Mouse (Mus musculus) spleen, adult 2 months (tissue): Measurements from ENCODE around the gene Prss33.
A peak's percentile ranks its signal among the peaks of the same experiment; 100 is the strongest.

Experiments used
- CTCF ChIP-seq: fragments of 200-500 bp; IDR thresholded peaks from 2 replicates; pipeline ENCODE4 v1.5.1; 2011; ENCODE audit warnings: mild to moderate bottlenecking, inconsistent platforms; ENCODE audit not compliant: insufficient read depth, insufficient read length, insufficient replicate concordance; ENCODE audit errors: extremely low read depth
- POLR2A ChIP-seq: fragments of 200-500 bp; IDR thresholded peaks from 2 replicates; pipeline ENCODE4 v1.6.1; 2011; ENCODE audit warnings: low read depth, low read length, inconsistent platforms

- TF ChIP-seq POLR2A, result peak; percentile 11; the same call in 1 of the 2 replicates
- TF ChIP-seq CTCF, result peak; percentile 21; the same call in 1 of the 2 replicates
Observed at GRCm38 (mm10) chr17:23829064-23829619, 6.7 kb downstream of the Prss33 start, which contains the start of gene Elob.
